Mouse (Mus musculus): ENCODE data around the gene Mmp17.

The Mmp17 gene

GRCm38 (mm10) chr5:129583761-129584582 lies at the start of gene Mmp17:
Gene Mmp17 (plus strand): TSS chr5:129584169.
- TF ChIP-seq NANOG (IDR thresholded peaks at IDR 0.05; ENCODE audit: borderline replicate concordance, low read length) (no peak), POU5F1 (IDR thresholded peaks at IDR 0.05; ENCODE audit: borderline replicate concordance, low read length) (no peak), CTCF (conservative IDR thresholded peaks at IDR 0.05; ENCODE audit: low read length) (peak; percentile 57)
- H3K36me3 ChIP-seq (ENCODE audit: insufficient read depth, low read length) = no peaks in the 10 kb centered on the region
- H3K4me3 ChIP-seq (replicated peaks; ENCODE audit: low read length) = peak within 1 kb of the TSS; percentile 92
- peaks cover 26% of the 10 kb centered on the region for H3K4me1 ChIP-seq (replicated peaks; ENCODE audit: low read depth, low read length)
- no peaks in the 10 kb centered on the region for H3K9me3 ChIP-seq (ENCODE audit: low read length)
- peaks cover 43% of the 10 kb centered on the region for H3K27me3 ChIP-seq (ENCODE audit: insufficient read depth, low read length)

DNA sequence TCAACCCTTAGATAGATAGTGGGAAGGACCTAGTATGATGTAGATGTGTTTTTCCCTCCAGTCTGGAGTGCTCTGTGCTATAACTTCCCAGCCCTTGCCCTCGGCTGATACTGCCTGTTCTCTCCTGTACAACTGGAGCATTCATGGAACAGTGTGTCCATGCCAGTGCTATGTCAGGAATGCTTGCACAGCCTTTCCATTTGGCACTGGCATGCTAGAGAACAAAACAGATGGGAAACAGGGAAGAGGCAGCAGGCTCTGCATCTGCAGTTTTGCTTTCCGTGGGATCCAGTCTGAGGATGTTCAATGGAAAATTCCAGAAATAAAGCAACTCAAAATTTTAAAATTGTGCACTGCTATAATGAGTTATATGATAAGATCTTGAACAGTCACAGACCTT lies 49.5 kb upstream of the Mmp17 start:
- H3K4me1 ChIP-seq (replicated peaks; ENCODE audit: low read depth, low read length) = no peaks in the 10 kb centered on the region
- no peaks in the 10 kb centered on the region for H3K9me3 ChIP-seq (ENCODE audit: low read length)
- no peak overlapping the region for H3K4me3 ChIP-seq (replicated peaks; ENCODE audit: low read length)
- no peaks in the 10 kb centered on the region for H3K27me3 ChIP-seq (ENCODE audit: insufficient read depth, low read length)
- TF ChIP-seq CTCF (conservative IDR thresholded peaks at IDR 0.05; ENCODE audit: low read length) (no peak), POU5F1 (IDR thresholded peaks at IDR 0.05; ENCODE audit: borderline replicate concordance, low read length) (no peak), NANOG (IDR thresholded peaks at IDR 0.05; ENCODE audit: borderline replicate concordance, low read length) (no peak)
- peaks cover 83% of the 10 kb centered on the region for H3K36me3 ChIP-seq (ENCODE audit: insufficient read depth, low read length)

DNA sequence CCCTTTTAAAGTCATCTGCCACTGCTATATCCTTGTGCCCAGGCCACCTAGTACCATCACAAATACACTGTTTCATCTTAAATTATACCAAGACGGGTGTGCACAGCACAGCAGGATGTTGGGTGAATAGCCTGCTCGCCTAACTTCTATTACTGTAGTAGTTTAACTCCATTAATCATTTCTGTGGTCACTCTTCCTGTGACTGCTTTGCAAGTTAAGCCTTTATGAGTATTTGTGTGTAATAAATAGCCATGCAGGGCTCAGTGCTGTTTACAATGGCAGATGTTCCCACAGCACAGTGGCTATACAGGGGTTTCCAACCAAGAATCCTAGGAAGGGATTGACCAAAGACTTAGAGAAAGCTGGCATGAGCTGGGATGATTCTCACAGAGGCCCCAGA lies 48.9 kb upstream of the Mmp17 start:
- Histone ChIP-seq H3K27me3 (ENCODE audit: insufficient read depth, low read length) (no peaks in the 10 kb centered on the region), H3K9me3 (ENCODE audit: low read length) (no peaks in the 10 kb centered on the region), H3K4me1 (replicated peaks; ENCODE audit: low read depth, low read length) (no peaks in the 10 kb centered on the region), H3K36me3 (ENCODE audit: insufficient read depth, low read length) (peaks cover 83% of the 10 kb centered on the region), H3K4me3 (replicated peaks; ENCODE audit: low read length) (no peak overlapping the region)
- TF ChIP-seq CTCF (conservative IDR thresholded peaks at IDR 0.05; ENCODE audit: low read length) (no peak), POU5F1 (IDR thresholded peaks at IDR 0.05; ENCODE audit: borderline replicate concordance, low read length) (no peak), NANOG (IDR thresholded peaks at IDR 0.05; ENCODE audit: borderline replicate concordance, low read length) (no peak)

DNA sequence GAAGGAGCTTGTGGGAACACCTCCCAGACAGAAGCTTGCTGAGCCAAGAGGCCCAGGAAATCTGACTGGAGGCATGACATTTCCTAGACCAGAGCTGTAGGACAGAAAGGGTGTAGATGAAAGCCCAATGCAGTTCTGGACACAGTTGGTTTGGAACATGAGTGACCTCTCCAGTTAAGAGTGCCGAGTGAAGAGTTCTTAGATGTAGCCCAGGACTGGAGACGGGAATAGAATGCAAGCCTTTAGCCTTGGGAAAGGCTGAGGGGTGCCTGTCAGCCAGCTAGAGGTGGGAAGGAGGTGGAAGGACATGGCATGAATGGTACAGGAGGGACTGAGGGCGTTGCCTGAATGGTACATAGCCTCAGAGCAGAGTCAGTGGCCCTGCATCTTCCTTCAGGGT lies 48.5 kb upstream of the Mmp17 start:
- Histone ChIP-seq H3K4me1 (replicated peaks; ENCODE audit: low read depth, low read length) (no peaks in the 10 kb centered on the region), H3K27me3 (ENCODE audit: insufficient read depth, low read length) (no peaks in the 10 kb centered on the region)
- no peak for TF ChIP-seq CTCF (conservative IDR thresholded peaks at IDR 0.05; ENCODE audit: low read length)
- TF ChIP-seq POU5F1 (IDR thresholded peaks at IDR 0.05; ENCODE audit: borderline replicate concordance, low read length) = no peak
- TF ChIP-seq NANOG (IDR thresholded peaks at IDR 0.05; ENCODE audit: borderline replicate concordance, low read length) = no peak

GRCm38 (mm10) chr5:129538826-129539225 lies 45.1 kb upstream of the Mmp17 start:
- no peaks in the 10 kb centered on the region for H3K4me1 ChIP-seq (replicated peaks; ENCODE audit: low read depth, low read length)
- H3K9me3 ChIP-seq (ENCODE audit: low read length) = no peaks in the 10 kb centered on the region
- no peak for TF ChIP-seq CTCF (conservative IDR thresholded peaks at IDR 0.05; ENCODE audit: low read length)
- TF ChIP-seq POU5F1 (IDR thresholded peaks at IDR 0.05; ENCODE audit: borderline replicate concordance, low read length) = no peak
- no peak for TF ChIP-seq NANOG (IDR thresholded peaks at IDR 0.05; ENCODE audit: borderline replicate concordance, low read length)

More for the DNA sequence above, 48.5 kb upstream of the Mmp17 start:
- H3K36me3 ChIP-seq (ENCODE audit: insufficient read depth, low read length) = peaks cover 86% of the 10 kb centered on the region
- H3K9me3 ChIP-seq (ENCODE audit: low read length) = no peaks in the 10 kb centered on the region
- no peak overlapping the region for H3K4me3 ChIP-seq (replicated peaks; ENCODE audit: low read length)

DNA sequence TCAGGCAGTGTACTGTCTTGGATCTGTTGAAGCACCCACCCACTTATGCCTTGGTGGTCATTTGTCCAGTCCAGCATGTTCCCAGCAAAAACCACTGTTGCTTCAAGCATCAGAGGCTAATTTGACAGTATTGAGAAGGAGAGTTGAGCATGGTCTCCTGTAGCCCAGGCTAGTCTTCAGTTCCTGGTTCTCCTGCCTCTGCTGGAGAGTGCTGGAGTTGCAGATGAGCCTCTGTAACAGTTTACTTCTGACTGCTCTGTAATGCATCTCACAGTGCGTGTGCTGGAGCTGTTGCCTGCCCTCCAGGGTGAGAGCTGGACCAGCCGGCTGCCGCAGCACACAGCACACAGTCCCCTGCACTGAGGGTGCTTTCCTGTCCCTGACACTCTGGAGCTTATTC lies 41.7 kb upstream of the Mmp17 start:
- H3K4me1 ChIP-seq (replicated peaks; ENCODE audit: low read depth, low read length) = no peaks in the 10 kb centered on the region
- H3K4me3 ChIP-seq (replicated peaks; ENCODE audit: low read length) = no peak overlapping the region
- no peaks in the 10 kb centered on the region for H3K27me3 ChIP-seq (ENCODE audit: insufficient read depth, low read length)
- no peaks in the 10 kb centered on the region for H3K9me3 ChIP-seq (ENCODE audit: low read length)
- TF ChIP-seq POU5F1 (IDR thresholded peaks at IDR 0.05; ENCODE audit: borderline replicate concordance, low read length) (no peak), CTCF (conservative IDR thresholded peaks at IDR 0.05; ENCODE audit: low read length) (peak; percentile 19)
- peaks cover 98% of the 10 kb centered on the region for H3K36me3 ChIP-seq (ENCODE audit: insufficient read depth, low read length)

More at GRCm38 (mm10) chr5:129538826-129539225, 45.1 kb upstream of the Mmp17 start:
- H3K36me3 ChIP-seq (ENCODE audit: insufficient read depth, low read length) = peaks cover 92% of the 10 kb centered on the region
- no peaks in the 10 kb centered on the region for H3K27me3 ChIP-seq (ENCODE audit: insufficient read depth, low read length)
- H3K4me3 ChIP-seq (replicated peaks; ENCODE audit: low read length) = no peak overlapping the region

GRCm38 (mm10) chr5:129545787-129546186 lies 38.2 kb upstream of the Mmp17 start:
- no peak overlapping the region for H3K4me3 ChIP-seq (replicated peaks; ENCODE audit: low read length)
- H3K36me3 ChIP-seq (ENCODE audit: insufficient read depth, low read length) = peaks cover 99% of the 10 kb centered on the region
- TF ChIP-seq NANOG (IDR thresholded peaks at IDR 0.05; ENCODE audit: borderline replicate concordance, low read length) (no peak), CTCF (conservative IDR thresholded peaks at IDR 0.05; ENCODE audit: low read length) (no peak), POU5F1 (IDR thresholded peaks at IDR 0.05; ENCODE audit: borderline replicate concordance, low read length) (no peak)
- H3K9me3 ChIP-seq (ENCODE audit: low read length) = no peaks in the 10 kb centered on the region
- H3K27me3 ChIP-seq (ENCODE audit: insufficient read depth, low read length) = no peaks in the 10 kb centered on the region
- H3K4me1 ChIP-seq (replicated peaks; ENCODE audit: low read depth, low read length) = no peaks in the 10 kb centered on the region

- Histone ChIP-seq H3K36me3 (ENCODE audit: insufficient read depth, low read length) (peaks cover 99% of the 10 kb centered on the region), H3K4me1 (replicated peaks; ENCODE audit: low read depth, low read length) (no peaks in the 10 kb centered on the region), H3K27me3 (ENCODE audit: insufficient read depth, low read length) (no peaks in the 10 kb centered on the region), H3K4me3 (replicated peaks; ENCODE audit: low read length) (no peak overlapping the region), H3K9me3 (ENCODE audit: low read length) (no peaks in the 10 kb centered on the region)
- TF ChIP-seq NANOG (IDR thresholded peaks at IDR 0.05; ENCODE audit: borderline replicate concordance, low read length) = no peak
- TF ChIP-seq CTCF (conservative IDR thresholded peaks at IDR 0.05; ENCODE audit: low read length) = no peak
- no peak for TF ChIP-seq POU5F1 (IDR thresholded peaks at IDR 0.05; ENCODE audit: borderline replicate concordance, low read length)
Measured at GRCm38 (mm10) chr5:129549716-129550115, 34.3 kb upstream of the Mmp17 start.

All from E14TG2a.4 (cell line).